Mouse (Mus musculus) mouse embryonic stem cell (cell line): Measurements from ENCODE around the gene Lrp2.

Source experiments
- in situ Hi-C, 2 experiments: fragments of 300-500 bp; cut with MboI; formaldehyde crosslinking; loops; 1 replicate in 1 of 2; 3 replicates in 1 of 2; pipeline ENCODE4 v1.14.3; 2019 to 2020; ENCODE audit warnings: low sequenced_read_pairs in 2 of 2, low pct_unique_long_range_greater_than_20kb in 1 of 2, mixed read lengths in 1 of 2; ENCODE audit not compliant: unreplicated experiment in 1 of 2

Gene Lrp2

GRCm38 (mm10) chr2:69556686-69557085, 29.2 kb downstream of the Lrp2 start:
- in situ Hi-C loops = no loop called here

- in situ Hi-C loops = no loop called here
These were observed 34.2 kb downstream of the Lrp2 start for GRCm38 (mm10) chr2:69551639-69552038.

- in situ Hi-C loops = no loop called here
These were observed 39.0 kb downstream of the Lrp2 start for GRCm38 (mm10) chr2:69546823-69547222.

- in situ Hi-C loops = no loop called here
These were observed 49.8 kb downstream of the Lrp2 start for GRCm38 (mm10) chr2:69536018-69536417.

- in situ Hi-C loops = no loop called here
These were observed 54.3 kb downstream of the Lrp2 start for GRCm38 (mm10) chr2:69531528-69532055.

GRCm38 (mm10) chr2:69530691-69531527, 55.0 kb downstream of the Lrp2 start:
- in situ Hi-C loops = no loop called here

- in situ Hi-C loops = no loop called here
These were observed 55.7 kb downstream of the Lrp2 start for GRCm38 (mm10) chr2:69530126-69530525.

- in situ Hi-C loops = no loop called here
These were observed 65.6 kb downstream of the Lrp2 start for GRCm38 (mm10) chr2:69520273-69520672.

GRCm38 (mm10) chr2:69518307-69518706, 67.6 kb downstream of the Lrp2 start:
- in situ Hi-C loops = no loop called here

- in situ Hi-C loops = no loop called here
These were observed 74.1 kb downstream of the Lrp2 start for GRCm38 (mm10) chr2:69511766-69512165.

GRCm38 (mm10) chr2:69500357-69500756, 85.5 kb downstream of the Lrp2 start:
- in situ Hi-C loops = no loop called here

GRCm38 (mm10) chr2:69493130-69493529, 92.7 kb downstream of the Lrp2 start:
- in situ Hi-C loops = no loop called here

- in situ Hi-C loops = no loop called here
These were observed 104.9 kb downstream of the Lrp2 start for GRCm38 (mm10) chr2:69480965-69481364.

GRCm38 (mm10) chr2:69479859-69480258, 106.0 kb downstream of the Lrp2 start:
- in situ Hi-C loops = no loop called here

GRCm38 (mm10) chr2:69476901-69477300, 109.0 kb downstream of the Lrp2 start:
- in situ Hi-C loops = no loop called here

GRCm38 (mm10) chr2:69475177-69475576, 110.7 kb downstream of the Lrp2 start:
- in situ Hi-C loops = no loop called here

- in situ Hi-C loops = no loop called here
These were observed 114.0 kb downstream of the Lrp2 start for GRCm38 (mm10) chr2:69471837-69472236.

- in situ Hi-C loops = no loop called here
These were observed 122.3 kb downstream of the Lrp2 start for GRCm38 (mm10) chr2:69463609-69464008.

- in situ Hi-C loops = no loop called here
These were observed 126.4 kb downstream of the Lrp2 start for GRCm38 (mm10) chr2:69459481-69459880.

- in situ Hi-C loops = no loop called here
These were observed 134.7 kb downstream of the Lrp2 start for GRCm38 (mm10) chr2:69451128-69451527.
